Mouse (Mus musculus): ENCODE results near the gene Plvap. TPM values are rescaled to one million over a fixed set of nuclear protein-coding genes. Genes with fewer than 3 reads are reported as not detected.
A peak's percentile ranks its signal among the peaks of the same experiment; 100 is the strongest.

The Plvap gene
- polyA plus RNA-seq, 1 experiment from 2014 or later = 184 TPM

DNA sequence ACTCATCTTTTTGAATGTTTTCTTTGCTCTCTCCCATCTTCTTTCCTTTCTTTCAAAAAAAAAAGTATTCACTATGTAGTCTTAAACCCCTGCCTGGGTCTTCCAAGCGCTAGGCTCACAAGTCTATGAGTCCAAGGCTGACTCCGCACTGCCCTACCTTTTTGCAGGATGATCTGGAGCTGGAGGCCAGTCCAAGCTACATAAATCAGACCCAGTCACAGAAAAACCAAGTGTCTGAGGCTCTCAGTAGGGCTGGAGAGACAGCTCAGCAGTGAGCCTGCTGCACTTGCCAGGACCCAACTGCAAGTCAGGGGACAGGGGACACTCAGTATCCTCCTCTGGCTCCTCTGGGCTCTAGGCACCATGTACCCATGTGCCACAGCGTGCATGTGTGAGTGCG is 7.2 kb downstream of the Plvap start:
- no peaks in the 10 kb centered on the region for H3K9me3 ChIP-seq (replicated peaks)
- peaks cover 40% of the 10 kb centered on the region for H3K27me3 ChIP-seq (replicated peaks)
- H3K4me3 ChIP-seq = no peak overlapping the region
- no peak for ATAC-seq (ENCODE audit: insufficient number of reproducible peaks, low FRiP score)
- peaks cover 19% of the 10 kb centered on the region for H3K4me1 ChIP-seq (replicated peaks)
- no peaks in the 10 kb centered on the region; the same call in 1 of the 2 replicates for H3K36me3 ChIP-seq
- no peak overlapping the region for H3K4me2 ChIP-seq
- WGBS = 82% methylated on average over 4 of the region's 4 CpGs
- no peak overlapping the region for H3K27ac ChIP-seq (ENCODE audit: poor library complexity, severe bottlenecking)
- H3K9ac ChIP-seq = no peak overlapping the region

DNA sequence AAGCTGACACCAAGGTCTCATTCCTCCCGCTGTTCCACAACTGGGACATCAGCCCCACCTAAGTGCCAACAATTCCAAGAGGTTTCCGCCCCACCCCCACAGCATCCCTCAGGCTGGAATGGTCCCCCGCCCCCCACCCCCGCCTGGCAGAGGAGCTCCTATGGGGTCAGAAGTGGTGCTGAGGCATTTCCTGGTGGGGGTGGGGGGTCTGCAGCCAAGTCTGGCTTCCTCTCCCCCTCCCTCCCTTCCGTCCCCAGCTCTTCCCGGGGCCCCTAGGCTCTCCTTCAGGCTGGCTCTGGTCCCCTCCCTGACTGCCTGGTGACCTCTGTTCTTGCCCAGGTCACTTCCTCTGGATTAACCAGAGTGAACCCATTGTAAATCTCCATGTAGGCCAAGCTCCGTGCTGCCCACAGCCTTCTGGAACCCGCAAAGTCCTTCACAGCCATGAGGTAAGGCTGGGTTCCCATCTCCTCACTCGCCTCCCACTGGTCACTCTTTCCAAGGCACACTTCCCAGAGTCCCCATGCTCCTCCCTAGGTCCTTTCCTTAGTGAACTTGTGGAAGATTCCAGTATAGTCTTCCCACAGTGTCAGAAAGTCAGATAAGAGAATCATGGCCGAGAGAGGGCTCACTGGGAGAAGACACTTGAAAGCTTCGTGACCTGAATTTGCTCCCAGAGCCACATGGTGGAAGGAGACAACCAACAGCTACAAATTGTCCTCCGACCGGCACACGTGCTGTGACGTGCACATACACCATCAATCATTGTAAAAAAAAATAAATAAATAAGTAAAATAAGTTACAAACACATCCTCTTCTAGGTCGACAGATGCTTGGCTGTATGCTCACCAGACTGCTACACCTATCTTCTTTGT is 12.5 kb downstream of the Plvap start:
- peak overlapping the region; percentile 80 for H3K27ac ChIP-seq (ENCODE audit: poor library complexity, severe bottlenecking)
- H3K4me1 ChIP-seq (replicated peaks) = peaks cover 50% of the 10 kb centered on the region
- no peak overlapping the region for H3K4me3 ChIP-seq
- H3K9ac ChIP-seq = no peak overlapping the region
- 29% methylated on average over 16 of the region's 16 CpGs for WGBS
- H3K4me2 ChIP-seq = peak overlapping the region; percentile 30
- no peaks in the 10 kb centered on the region for H3K27me3 ChIP-seq (replicated peaks)
- ATAC-seq (ENCODE audit: insufficient number of reproducible peaks, low FRiP score) = peak; percentile 60
- H3K36me3 ChIP-seq = peaks cover 2% of the 10 kb centered on the region; the same call in 1 of the 2 replicates
- no peaks in the 10 kb centered on the region for H3K9me3 ChIP-seq (replicated peaks)

DNA sequence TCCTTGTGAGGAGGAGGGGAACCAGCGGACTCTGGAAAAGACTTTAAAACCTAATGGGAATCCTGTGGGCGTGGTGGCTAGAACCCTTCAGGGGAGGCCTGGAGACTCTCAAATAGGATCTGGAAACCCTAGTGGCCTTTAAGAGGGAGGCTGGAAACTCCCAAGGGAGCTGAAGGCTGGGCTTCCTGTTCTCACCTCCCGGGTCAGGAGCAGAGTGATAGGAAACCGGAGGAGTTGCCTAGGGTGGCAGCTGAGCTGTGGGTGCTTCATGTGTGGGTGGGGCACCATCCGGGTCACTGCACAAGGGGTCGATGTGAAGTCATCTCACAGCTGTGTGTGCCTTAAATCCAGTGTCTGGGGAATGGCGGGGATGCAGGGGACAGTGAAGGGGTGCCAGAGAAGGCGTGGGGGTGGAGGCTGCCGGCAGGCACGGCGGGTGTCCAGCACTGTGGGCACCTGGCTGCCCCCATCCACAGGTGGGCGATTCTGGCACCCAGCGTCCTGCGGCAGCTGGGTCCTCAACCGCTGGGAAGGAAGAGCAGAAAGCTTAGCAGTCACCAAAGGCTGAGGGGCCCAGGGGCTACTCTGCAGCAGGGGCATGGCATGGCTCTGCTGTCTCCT is 13.6 kb downstream of the Plvap start:
- peak overlapping the region; percentile 80 for H3K27ac ChIP-seq (ENCODE audit: poor library complexity, severe bottlenecking)
- 0 out of 2 replicates have a peak overlapping the region, but pooled peaks have one; percentile 38 for H3K9ac ChIP-seq
- ATAC-seq (ENCODE audit: insufficient number of reproducible peaks, low FRiP score) = no peak
- H3K36me3 ChIP-seq = peaks cover 10% of the 10 kb centered on the region
- peak overlapping the region; percentile 30 for H3K4me2 ChIP-seq
- no peak overlapping the region for H3K4me3 ChIP-seq
- H3K4me1 ChIP-seq (replicated peaks) = peaks cover 50% of the 10 kb centered on the region
- no peaks in the 10 kb centered on the region for H3K9me3 ChIP-seq (replicated peaks)
- H3K27me3 ChIP-seq (replicated peaks) = no peaks in the 10 kb centered on the region
- 16% methylated on average over 15 of the region's 15 CpGs for WGBS

DNA sequence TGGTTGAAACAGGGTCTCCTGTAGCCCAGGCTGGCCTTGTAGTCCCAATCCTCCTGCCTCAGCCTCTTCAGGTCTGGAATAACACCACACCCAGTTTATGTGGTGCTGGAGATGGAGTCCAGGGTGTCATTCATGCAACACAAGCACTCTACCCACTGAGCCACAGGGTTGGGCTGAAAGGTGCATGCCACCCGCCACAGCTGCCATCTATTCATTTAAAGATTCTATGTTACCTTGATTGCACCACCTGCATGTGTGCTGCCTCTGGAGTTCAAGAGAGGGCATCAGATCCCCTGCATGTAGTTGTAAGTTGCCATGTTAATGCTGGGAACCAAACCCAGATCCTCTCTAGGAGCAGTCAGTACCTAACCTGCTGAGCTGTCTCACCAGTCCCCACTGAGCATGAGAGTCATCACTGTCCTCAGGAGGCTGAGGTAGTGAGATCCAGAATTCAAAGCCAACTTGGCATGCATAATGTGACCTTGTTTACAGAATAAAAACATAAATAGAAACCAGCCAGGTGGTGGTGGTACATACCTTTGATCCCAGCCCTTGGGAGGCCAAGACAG is 14.4 kb downstream of the Plvap start:
- Histone ChIP-seq H3K9ac (no peak overlapping the region), H3K4me2 (no peak overlapping the region), H3K4me3 (no peak overlapping the region), H3K27ac (ENCODE audit: poor library complexity, severe bottlenecking) (peak overlapping the region; percentile 80), H3K4me1 (replicated peaks) (peaks cover 50% of the 10 kb centered on the region), H3K9me3 (replicated peaks) (no peaks in the 10 kb centered on the region), H3K36me3 (peaks cover 18% of the 10 kb centered on the region), H3K27me3 (replicated peaks) (no peaks in the 10 kb centered on the region)
- WGBS = 70% methylated on average over 1 of the region's 1 CpGs
- no peak for ATAC-seq (ENCODE audit: insufficient number of reproducible peaks, low FRiP score)

DNA sequence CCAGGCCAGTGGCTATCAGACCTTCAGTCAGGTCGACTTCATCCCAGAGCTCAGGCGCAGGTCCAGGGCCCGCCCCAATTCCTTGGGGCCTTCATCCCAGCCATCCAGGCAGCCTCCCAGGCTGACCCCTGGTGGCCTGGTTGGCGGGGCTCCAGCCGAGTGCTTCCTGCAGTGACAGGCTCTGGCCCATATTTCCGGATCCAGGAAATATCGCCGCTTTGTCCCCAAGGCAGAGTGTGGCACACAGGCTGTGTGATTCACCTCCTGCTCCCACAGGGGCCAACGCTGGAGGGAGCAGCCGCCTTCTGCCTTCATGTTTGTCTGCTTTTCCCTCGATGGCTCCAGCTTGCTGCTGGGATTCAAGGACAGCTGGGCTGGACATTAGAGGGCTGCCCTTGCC is 15.1 kb downstream of the Plvap start:
- H3K4me1 ChIP-seq (replicated peaks) = peaks cover 50% of the 10 kb centered on the region
- peaks cover 25% of the 10 kb centered on the region for H3K36me3 ChIP-seq
- no peak overlapping the region for H3K9ac ChIP-seq
- H3K27ac ChIP-seq (ENCODE audit: poor library complexity, severe bottlenecking) = peak overlapping the region; percentile 80
- no peaks in the 10 kb centered on the region for H3K9me3 ChIP-seq (replicated peaks)
- peak; percentile 72 for ATAC-seq (ENCODE audit: insufficient number of reproducible peaks, low FRiP score)
- H3K4me2 ChIP-seq = no peak overlapping the region
- 24% methylated on average over 11 of the region's 11 CpGs for WGBS
- no peak overlapping the region for H3K4me3 ChIP-seq
- H3K27me3 ChIP-seq (replicated peaks) = no peaks in the 10 kb centered on the region

DNA sequence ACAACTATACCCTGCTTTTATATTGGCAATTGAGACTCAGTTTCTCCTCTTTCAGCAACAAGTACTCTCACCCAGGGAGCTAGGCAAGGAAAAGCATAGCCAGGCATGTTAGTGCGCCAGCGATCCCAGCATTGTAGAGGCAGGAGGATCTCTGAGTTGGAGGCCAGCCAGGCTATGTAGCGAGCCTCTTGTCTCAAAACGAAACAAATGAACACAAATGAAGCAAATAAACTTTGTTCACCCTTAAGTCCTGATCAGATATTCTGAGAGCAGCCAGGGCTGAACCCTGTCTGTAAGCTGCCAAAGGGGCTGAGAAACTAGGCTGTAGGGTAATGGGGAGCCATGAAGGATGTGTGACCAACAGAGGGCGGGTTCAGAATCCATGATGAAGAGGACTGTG is 15.7 kb downstream of the Plvap start:
- H3K4me1 ChIP-seq (replicated peaks) = peaks cover 50% of the 10 kb centered on the region
- no peak overlapping the region for H3K9ac ChIP-seq
- H3K9me3 ChIP-seq (replicated peaks) = no peaks in the 10 kb centered on the region

DNA sequence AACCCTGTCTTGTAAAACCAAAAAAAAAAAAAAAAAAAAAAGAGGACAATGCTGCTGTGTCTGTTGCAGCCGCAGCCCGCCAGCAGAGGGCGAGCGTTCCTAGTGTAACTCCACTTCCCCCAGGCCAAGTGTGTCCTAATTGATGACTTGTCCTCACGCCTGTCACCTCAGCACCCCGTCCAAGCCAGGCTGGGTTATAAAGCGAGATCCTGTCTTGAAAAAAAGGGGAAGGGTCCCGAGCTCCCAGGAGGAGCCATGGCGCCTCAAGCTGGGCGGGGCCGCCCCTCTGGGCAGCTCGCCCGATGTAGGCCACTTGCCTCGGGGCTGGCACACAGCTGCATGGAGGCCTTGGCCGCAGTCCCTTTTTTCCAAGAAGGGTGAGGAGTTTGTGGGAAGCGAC is 16.5 kb downstream of the Plvap start:
- Histone ChIP-seq H3K36me3 (peaks cover 40% of the 10 kb centered on the region), H3K27me3 (replicated peaks) (no peaks in the 10 kb centered on the region), H3K9ac (no peak overlapping the region), H3K4me3 (no peak overlapping the region), H3K27ac (ENCODE audit: poor library complexity, severe bottlenecking) (peak overlapping the region; percentile 80), H3K4me1 (replicated peaks) (peaks cover 50% of the 10 kb centered on the region), H3K9me3 (replicated peaks) (no peaks in the 10 kb centered on the region), H3K4me2 (peak overlapping the region; percentile 27; the same call in 1 of the 2 replicates)
- peak; percentile 37; the same call in 1 of the 2 replicates for ATAC-seq (ENCODE audit: insufficient number of reproducible peaks, low FRiP score)
- WGBS = 26% methylated on average over 16 of the region's 16 CpGs

More for the DNA sequence above, 15.7 kb downstream of the Plvap start:
- Histone ChIP-seq H3K27ac (ENCODE audit: poor library complexity, severe bottlenecking) (peak overlapping the region; percentile 80), H3K27me3 (replicated peaks) (no peaks in the 10 kb centered on the region), H3K36me3 (peaks cover 32% of the 10 kb centered on the region), H3K4me3 (no peak overlapping the region), H3K4me2 (no peak overlapping the region)
- ATAC-seq (ENCODE audit: insufficient number of reproducible peaks, low FRiP score) = no peak
- 83% methylated on average over 5 of the region's 5 CpGs for WGBS

DNA sequence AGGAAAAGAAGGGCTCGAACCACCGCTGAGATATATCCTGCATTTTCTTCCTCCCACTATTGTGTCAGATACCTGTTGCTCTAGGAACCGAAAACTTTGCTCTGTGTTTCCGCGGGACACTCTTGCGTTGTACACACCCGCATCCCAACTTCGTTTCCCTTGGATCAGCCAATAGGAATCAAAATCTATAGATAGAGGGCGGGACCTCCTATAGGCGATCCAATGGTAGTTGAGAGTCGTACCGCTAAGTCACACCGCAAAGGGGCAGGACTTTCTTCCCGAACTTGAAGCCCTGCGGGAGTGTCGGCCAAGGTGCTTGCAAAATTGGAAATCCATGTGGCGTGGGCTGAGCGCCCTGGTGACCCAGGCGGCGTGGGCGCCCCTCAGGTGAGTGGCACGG is 23.1 kb downstream of the Plvap start:
- peak overlapping the region; percentile 88; the same call in 1 of the 2 replicates for H3K27ac ChIP-seq (ENCODE audit: poor library complexity, severe bottlenecking)
- under 1% methylated on average over 22 of the region's 22 CpGs for WGBS
- no peaks in the 10 kb centered on the region for H3K9me3 ChIP-seq (replicated peaks)
- H3K4me2 ChIP-seq = peak overlapping the region; percentile 96
- H3K4me3 ChIP-seq = peak overlapping the region; percentile 80
- H3K4me1 ChIP-seq (replicated peaks) = peaks cover 19% of the 10 kb centered on the region
- peak overlapping the region; percentile 91 for H3K9ac ChIP-seq
- H3K36me3 ChIP-seq = peaks cover 37% of the 10 kb centered on the region
- H3K27me3 ChIP-seq (replicated peaks) = 0 out of 2 replicates have a peak, but pooled peaks cover 3% of the 10 kb centered on the region
- ATAC-seq (ENCODE audit: insufficient number of reproducible peaks, low FRiP score) = peak; percentile 88

DNA sequence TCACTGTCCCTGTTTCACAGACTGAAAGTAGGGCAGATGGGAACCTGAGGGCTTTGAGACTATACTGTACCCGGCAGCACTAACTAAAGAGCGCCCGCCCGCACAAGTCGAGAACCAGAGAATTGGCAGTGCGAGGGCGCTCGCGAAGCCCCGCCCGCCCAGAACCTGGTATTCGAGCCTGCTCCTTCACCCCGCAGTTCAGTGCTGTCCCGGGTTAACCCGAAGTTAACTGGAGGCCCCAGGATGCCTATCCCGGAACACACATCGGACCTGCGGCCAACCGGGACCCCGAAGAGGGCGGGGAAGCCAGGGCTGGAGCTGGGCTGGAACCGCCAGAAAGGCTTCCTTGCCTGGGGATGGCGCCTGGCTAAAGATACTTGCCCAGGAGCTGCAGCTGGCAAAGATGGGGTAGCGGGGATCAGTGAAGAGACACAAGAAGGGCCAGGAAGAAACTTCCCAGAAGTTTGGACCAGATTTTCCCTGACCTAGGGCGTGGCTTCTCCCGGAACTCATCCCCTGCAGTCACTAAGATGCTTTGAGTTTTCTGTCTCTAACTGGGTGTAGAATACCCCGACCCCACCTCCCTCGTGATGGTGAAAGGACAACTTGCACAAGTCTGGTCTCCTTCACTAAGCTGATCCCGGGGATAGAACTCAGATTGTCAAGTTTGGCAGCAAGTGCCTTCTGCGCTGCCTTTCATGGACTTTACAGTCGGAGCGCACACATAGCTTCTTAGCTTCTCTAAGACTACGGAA is 23.7 kb downstream of the Plvap start, which contains the start of gene Gtpbp3:
TSS of gene Gtpbp3 (plus strand) at position 413 of the 755 bp plus-strand sequence.
- H3K36me3 ChIP-seq = peaks cover 36% of the 10 kb centered on the region
- H3K4me3 ChIP-seq = peak within 1 kb of the TSS; percentile 80
- peak; percentile 34; the same call in 1 of the 2 replicates for ATAC-seq (ENCODE audit: insufficient number of reproducible peaks, low FRiP score)
- H3K27ac ChIP-seq (ENCODE audit: poor library complexity, severe bottlenecking) = peak within 1 kb of the TSS; percentile 88
- WGBS = under 1% methylated on average over 33 of the region's 33 CpGs
- H3K9ac ChIP-seq = peak within 1 kb of the TSS; percentile 91
- H3K4me1 ChIP-seq (replicated peaks) = peaks cover 19% of the 10 kb centered on the region
- no peaks in the 10 kb centered on the region for H3K9me3 ChIP-seq (replicated peaks)
- H3K27me3 ChIP-seq (replicated peaks) = 0 out of 2 replicates have a peak, but pooled peaks cover 6% of the 10 kb centered on the region
- peak within 1 kb of the TSS; percentile 96 for H3K4me2 ChIP-seq

DNA sequence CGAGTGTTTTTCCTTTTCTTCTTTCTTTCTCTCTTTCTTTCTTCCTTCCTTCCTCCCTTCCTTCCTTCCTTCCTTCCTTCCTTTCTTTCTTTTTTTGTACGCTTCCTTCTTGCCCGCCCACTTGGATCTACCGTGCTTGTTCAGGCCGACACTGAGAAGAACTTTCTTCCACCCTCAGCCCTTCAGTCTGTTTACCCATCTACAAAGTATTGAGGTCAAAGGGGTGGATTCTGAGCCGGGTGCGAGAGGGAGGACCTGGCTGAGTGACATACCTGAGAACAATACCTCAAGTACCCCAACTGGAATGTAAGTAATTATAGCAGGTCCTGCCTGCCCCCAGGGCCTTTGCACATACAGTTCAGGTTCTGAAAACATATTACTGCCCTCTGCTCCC is 25.4 kb downstream of the Plvap start:
- Histone ChIP-seq H3K27me3 (replicated peaks) (peaks cover 23% of the 10 kb centered on the region), H3K36me3 (peaks cover 20% of the 10 kb centered on the region), H3K27ac (ENCODE audit: poor library complexity, severe bottlenecking) (no peak overlapping the region), H3K9ac (no peak overlapping the region), H3K9me3 (replicated peaks) (no peaks in the 10 kb centered on the region), H3K4me3 (peak overlapping the region; percentile 76), H3K4me1 (replicated peaks) (peaks cover 19% of the 10 kb centered on the region), H3K4me2 (peak overlapping the region; percentile 92)
- ATAC-seq (ENCODE audit: insufficient number of reproducible peaks, low FRiP score) = no peak
- 31% methylated on average over 7 of the region's 7 CpGs for WGBS
